Mouse (Mus musculus) left cerebral cortex, adult 2 months (tissue): Measurements from ENCODE around the gene Gas7. TPM values are rescaled to one million over a fixed set of nuclear protein-coding genes. Genes with fewer than 3 reads are reported as not detected.

Experiments
- DNase-seq, 2 experiments: peaks; one replicate each; pipeline ENCODE4 v3.0.0; 2021 to 2022; ENCODE audit warnings: low spot score in 2 of 2, mixed read lengths in 1 of 2; ENCODE audit errors: extremely low spot score in 1 of 2
- H3K27ac ChIP-seq: fragments of 200-600 bp; 2 replicates; pipeline ENCODE4 v1.8.1; 2022
- H3K4me3 ChIP-seq: fragments of 200-600 bp; 2 replicates; pipeline ENCODE4 v1.8.1; 2022
- CTCF ChIP-seq: fragments of 200-600 bp; IDR thresholded peaks from 2 replicates; pipeline ENCODE4 v1.8.1; 2022; ENCODE audit warnings: antibody characterized with exemption, mild to moderate bottlenecking, moderate library complexity
- intact Hi-C: fragments of 180-260 bp; cut with DNase I; formaldehyde crosslinking; loops from one replicate; pipeline ENCODE4 v1.15.1; 2025
- total RNA-seq, 2 experiments: library from RNA; stranded (reverse); gene quantifications; 2 replicates each; pipeline ENCODE4 v1.2.3; 2021

The Gas7 gene
- total RNA-seq, 2 experiments from 2014 or later = 539 to 559 TPM

DNA sequence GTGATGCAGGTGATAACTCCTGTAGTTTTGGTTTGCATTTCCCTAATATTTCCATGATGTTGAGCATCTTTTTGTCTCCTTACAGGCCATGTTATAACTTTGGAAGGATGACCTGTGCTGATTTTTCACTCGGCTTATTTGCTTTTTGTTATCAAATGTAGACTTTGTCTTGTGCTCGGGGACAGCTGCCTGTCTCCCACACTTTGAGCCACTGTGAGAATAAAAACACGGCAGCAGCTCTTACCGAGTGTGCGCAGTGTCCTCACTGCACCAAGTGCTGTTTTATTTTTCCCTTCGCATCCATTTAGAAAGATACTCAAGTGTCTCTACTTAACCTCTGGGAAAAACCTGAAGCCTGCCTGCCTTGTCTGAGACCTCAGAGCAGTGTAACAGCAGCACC lies 129.8 kb downstream of the Gas7 start:
- H3K4me3 ChIP-seq = no peak overlapping the region
- intact Hi-C loops = no loop called here
- TF ChIP-seq CTCF = no peak
- DNase-seq = no peak
- peak overlapping the region; percentile 89 for H3K27ac ChIP-seq

DNA sequence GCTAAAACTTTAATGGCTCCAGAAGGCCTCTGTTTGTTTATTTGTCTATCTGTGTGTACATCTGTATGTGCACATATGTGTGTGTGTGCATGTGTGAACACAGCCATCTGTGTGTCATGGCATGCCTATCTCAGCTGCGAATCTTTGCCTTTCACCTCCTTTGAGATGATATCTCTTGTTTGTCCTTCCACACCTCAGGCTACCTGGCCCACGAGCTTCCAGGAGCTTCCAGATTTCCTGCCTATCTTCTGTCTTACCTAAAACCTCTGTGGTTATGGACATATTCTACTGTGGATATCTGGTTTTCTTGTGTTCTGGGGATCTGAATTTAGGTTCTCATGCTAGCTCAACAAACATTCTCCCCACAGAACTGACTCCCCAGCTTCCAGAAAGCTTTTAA lies 130.4 kb downstream of the Gas7 start:
- Histone ChIP-seq H3K27ac (peak overlapping the region; percentile 89), H3K4me3 (no peak overlapping the region)
- intact Hi-C loops = no loop called here
- TF ChIP-seq CTCF = no peak
- DNase-seq = no peak

DNA sequence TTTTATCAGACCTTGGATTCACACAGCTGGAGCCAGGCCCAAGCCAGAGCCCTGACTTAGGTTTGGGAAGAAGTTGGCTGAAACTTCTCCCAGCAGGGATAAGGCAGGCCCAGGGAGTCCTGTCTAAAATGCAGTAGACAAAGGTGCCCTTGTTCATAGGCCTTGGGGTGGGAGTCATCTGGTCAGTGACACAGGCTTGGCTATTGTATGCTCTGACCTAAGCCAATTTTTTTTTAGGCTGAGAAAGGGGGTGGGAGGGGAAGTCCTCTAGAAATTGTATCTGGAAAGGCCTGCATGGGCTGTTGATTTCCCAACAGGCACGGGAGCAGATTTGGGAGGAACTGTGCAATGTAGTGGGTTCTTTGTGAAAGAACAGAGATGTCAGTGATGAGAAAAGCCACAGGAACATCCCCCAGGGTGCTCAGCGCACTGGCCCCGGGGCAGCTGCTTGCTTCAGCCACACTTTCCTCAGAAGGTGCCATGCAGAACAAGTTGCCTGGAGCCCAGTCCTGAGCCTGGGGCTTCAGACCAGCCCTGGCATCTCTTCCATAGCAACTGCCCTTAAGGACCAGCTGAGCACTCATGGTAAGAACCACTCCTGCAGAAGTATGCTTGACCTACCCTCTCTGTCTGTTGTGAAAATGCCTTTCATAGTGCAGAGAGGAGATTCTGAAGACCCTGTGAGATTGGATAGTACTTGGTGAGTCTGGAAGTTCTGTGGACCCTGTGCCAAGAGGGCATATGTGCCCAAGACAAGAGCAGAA lies 131.2 kb downstream of the Gas7 start:
- no peak for DNase-seq
- intact Hi-C loops = no loop called here
- Histone ChIP-seq H3K27ac (peak overlapping the region; percentile 89), H3K4me3 (no peak overlapping the region)
- TF ChIP-seq CTCF = no peak

DNA sequence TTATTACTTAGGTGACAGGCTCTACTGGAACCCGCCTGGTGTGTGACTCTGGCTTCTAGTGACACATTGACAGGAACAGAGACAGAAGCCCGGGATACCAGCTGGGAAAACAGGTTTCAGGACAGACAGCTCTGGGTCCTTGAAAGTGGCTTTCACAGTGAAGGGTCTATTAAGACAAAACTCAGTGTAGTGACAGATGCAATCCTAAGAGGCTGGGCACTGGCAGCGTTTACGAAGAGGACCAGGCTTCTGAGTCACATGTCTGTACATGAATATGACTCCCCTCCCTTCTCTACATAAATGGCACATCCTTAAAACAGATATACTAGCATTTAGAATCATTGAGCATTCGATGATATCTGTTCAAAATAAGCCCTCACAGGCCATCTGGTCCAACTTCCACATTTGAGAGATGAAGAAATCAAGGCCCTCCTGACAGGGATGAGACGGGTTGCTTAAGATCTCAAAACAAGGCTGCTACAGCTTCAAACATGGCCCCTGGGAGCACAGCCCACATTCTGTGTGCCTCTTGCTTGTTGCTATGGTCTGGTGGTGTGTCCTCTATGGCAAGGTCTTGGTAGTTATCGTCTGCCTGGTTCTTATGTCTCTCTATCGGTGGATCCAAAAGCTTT lies 133.1 kb downstream of the Gas7 start:
- TF ChIP-seq CTCF = no peak
- no peak for DNase-seq

DNA sequence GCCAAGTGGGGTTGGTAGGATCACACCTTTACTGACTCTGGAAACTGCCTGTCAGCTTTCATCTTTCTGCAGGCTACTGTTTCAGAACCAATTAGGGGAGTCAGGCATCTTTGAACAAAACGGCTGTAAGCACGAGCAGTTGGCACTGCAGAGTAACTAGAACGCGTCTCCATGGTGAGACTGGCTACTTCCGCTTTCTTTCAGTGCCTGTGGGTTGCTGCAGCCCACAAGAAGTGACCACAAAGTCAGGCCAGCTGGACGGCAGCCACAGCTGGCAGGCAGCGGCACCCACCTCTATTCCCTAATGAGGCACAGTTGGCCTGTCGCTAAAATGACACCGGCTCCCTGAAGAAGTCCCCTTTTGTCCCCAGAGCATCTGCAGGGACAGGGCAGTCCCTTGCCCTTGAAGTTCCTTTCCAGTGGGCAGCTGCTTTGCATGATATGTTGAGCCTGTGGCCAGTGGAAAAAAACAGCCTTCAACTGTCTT lies 133.6 kb downstream of the Gas7 start:
- Histone ChIP-seq H3K27ac (peak overlapping the region; percentile 89), H3K4me3 (no peak overlapping the region)
- intact Hi-C loops = no loop called here
- TF ChIP-seq CTCF = no peak
- DNase-seq = peak; percentile 52 to 74

More for the DNA sequence above, 133.1 kb downstream of the Gas7 start:
- Histone ChIP-seq H3K4me3 (no peak overlapping the region), H3K27ac (peak overlapping the region; percentile 89)
- intact Hi-C loops = no loop called here

DNA sequence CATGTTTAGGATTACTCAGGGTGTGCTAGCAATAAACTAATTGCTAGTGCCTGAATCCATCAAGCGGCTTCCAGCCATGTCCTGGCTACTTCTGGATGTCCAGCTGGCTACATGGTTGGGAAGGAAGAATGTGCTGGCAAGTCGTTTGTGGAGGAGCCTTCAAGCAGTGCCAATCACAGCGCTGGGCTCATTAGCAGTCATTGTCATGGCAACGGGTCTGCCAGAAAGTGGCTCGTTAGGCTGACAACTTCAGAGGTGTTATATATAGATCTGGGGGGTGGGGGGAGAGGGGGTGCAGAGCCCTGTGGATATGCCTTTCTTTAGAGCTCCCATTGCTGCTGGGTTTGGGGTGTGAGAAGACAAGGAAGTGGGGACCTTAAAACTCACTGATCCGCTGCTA lies 141.0 kb downstream of the Gas7 start:
- peak overlapping the region; percentile 55 for H3K4me3 ChIP-seq
- peak overlapping the region; percentile 98 for H3K27ac ChIP-seq
- intact Hi-C loops = loop anchor here (2.0 to 5.0 kb wide), 4 partner anchors 44 to 69 kb away; no protein-coding TSS in a partner anchor
- no peak for TF ChIP-seq CTCF
- DNase-seq = peak; percentile 75 to 79

DNA sequence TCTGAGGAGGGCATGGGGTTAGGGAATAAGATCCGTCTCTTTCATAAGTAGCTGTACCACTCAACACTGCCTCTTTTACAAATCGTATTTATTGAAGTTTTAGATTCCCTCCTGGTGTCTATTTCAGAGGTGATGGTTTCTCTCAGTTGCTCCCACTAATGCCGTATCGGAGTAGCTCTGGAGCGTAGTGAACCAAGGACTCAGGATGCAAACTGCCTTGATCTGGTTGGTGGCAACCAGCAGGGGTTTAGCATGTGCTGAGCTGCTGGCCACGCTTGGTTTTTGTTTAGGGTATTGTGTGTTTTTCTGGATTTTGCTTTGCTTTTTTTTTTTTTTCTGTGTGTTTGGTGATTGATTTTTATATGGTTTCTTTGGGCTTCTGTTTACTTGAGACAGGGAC lies 141.6 kb downstream of the Gas7 start:
- intact Hi-C loops = loop anchor here (2.0 to 5.0 kb wide), 4 partner anchors 45 to 70 kb away; no protein-coding TSS in a partner anchor
- TF ChIP-seq CTCF = no peak
- peak overlapping the region; percentile 98 for H3K27ac ChIP-seq
- DNase-seq = no peak
- H3K4me3 ChIP-seq = peak overlapping the region; percentile 55

DNA sequence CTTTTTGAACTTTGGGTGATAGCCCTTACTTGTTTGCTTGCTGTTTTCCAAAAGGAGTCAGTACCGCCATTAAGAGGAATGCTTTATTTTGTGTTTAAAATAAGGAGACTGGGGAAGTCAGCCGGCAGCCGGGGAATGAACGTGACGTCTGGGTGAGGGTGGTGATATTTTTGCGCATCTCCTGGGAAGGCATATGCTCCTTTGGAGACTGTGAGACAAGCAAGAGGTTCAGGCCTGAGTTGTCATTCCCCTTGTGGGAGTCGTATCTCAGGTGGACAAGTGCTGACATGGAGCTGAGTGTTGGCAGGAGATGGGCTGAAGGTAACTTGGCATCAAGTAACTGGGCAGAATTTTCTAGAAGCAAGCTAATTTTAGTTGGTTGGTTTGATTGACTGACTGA lies 142.2 kb downstream of the Gas7 start:
- Histone ChIP-seq H3K4me3 (peak overlapping the region; percentile 55), H3K27ac (peak overlapping the region; percentile 98)
- DNase-seq = peak; percentile 64 to 67
- TF ChIP-seq CTCF = no peak
- intact Hi-C loops = loop anchor here (2.0 to 5.0 kb wide), 4 partner anchors 45 to 70 kb away; no protein-coding TSS in a partner anchor

DNA sequence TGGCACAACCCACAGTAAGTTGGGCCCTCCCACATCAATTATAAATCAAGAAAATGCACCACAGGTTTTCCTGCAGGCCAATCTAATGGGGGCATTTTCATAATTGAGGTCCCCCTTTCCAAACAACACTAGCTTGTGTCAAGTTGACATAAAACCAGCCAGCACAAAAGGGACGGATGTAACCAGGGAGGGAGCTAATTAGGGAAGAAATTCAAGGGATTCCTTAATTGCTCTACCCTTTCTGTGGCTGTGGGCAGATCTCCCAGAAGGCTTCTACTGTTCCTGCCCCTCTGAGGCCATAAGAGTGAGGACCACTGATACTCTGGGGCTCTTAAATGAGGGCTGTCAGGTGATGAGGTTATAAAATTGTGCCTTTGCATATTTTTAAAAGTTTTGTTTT lies 143.9 kb downstream of the Gas7 start:
- peak overlapping the region; percentile 98 for H3K27ac ChIP-seq
- no peak for DNase-seq
- peak overlapping the region; percentile 55 for H3K4me3 ChIP-seq
- intact Hi-C loops = loop anchor here (5.0 kb wide), 3 partner anchors 47 to 72 kb away; no protein-coding TSS in a partner anchor
- TF ChIP-seq CTCF = no peak

DNA sequence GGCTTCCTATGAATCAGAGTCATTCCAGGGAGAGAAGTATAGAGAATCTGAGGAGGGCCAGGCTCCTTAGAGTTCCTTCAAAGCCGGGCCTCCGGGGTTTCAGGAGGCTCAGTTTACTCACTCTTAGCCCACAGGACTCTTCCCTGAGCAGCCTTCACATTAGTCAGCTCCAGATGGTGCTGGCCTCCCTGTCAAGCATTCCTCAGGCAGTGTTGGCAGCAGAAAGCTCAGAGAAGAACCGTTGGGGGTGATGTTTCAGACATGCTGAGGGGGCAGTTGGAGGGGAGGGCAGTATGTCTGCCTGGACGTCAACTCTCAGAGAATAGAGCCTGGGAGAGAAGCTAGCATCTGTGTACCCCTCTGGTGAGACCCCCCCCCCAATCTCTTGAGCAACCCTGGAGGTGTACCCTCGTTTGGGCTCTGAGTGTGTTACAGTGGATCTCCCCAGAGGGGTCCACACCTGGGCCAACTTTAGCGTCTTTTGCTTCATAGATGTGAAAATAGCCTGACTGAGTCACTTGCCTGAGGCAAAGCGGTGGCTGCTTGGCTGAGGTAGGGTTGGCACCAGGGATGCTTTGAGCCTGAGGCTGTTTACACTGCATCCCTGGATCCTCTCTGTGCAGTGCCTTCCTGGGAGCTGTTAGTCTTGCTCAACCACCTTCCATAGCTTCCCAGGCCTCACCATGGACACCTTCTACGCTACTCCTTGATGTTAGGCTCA lies 145.6 kb downstream of the Gas7 start:
- no peak for TF ChIP-seq CTCF
- DNase-seq = peak; percentile 57 to 65
- intact Hi-C loops = loop anchor here (2.0 to 5.0 kb wide), 2 partner anchors 16 to 131 kb away; no protein-coding TSS in a partner anchor
- Histone ChIP-seq H3K27ac (peak overlapping the region; percentile 86), H3K4me3 (peak overlapping the region; percentile 6)

DNA sequence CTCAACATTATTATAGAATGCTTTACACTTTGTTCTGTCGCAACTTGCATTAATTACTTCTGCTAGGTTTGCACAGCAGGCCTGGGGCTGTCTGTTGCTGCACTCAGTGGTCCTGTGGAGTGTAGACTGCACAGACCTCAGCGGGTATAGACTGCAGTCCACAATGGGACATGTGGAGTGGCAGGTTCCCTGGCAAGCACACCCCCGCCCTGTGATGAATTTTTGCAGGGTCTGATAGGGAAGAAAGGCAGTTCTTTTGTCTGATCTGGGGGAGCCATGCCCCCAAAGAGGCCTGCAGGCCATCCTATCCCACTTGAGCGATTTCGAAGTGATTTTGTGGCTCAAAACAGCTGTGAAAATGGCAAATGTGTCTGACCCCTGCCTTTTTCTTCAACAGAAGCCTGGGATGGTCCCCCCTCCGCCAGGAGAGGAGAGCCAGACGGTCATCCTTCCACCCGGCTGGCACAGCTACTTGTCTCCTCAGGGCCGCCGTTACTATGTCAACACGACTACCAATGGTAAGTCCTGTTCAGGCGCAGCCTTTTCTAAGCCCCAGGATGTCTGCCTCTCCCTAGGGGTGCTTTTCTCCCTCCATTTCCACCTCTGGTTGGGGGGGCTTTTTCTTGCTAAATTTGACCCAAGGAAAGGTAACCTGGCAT lies 147.6 kb downstream of the Gas7 start:
- H3K4me3 ChIP-seq = 0 out of 2 replicates have a peak overlapping the region, but pooled peaks have one; percentile 4
- no peak for TF ChIP-seq CTCF
- peak overlapping the region; percentile 86 for H3K27ac ChIP-seq
- intact Hi-C loops = loop anchor here (5.0 kb wide), 1 partner anchor 129 kb away; no protein-coding TSS in a partner anchor
- DNase-seq = no peak
